Mouse (Mus musculus) T-helper 2 cell (primary cell): ENCODE results near the gene Syt1.

Experiments used
- in situ Hi-C: fragments of 300-600 bp; cut with MboI, MseI; formaldehyde crosslinking; loops from one replicate; pipeline ENCODE4 v1.15.1; 2025; ENCODE audit warnings: high pct_unique_total_duplicates

Syt1 gene

GRCm38 (mm10) chr10:109010241-109011193, at the start of gene Syt1:
Gene Syt1, minus strand, starts transcription at chr10:109010982.
- in situ Hi-C loops = no loop called here

- in situ Hi-C loops = no loop called here
These were observed 45.7 kb upstream of the Syt1 start for GRCm38 (mm10) chr10:109056500-109056899.

- in situ Hi-C loops = no loop called here
These were observed 36.8 kb upstream of the Syt1 start for GRCm38 (mm10) chr10:109047537-109047936.

GRCm38 (mm10) chr10:109046988-109047387, 36.2 kb upstream of the Syt1 start:
- in situ Hi-C loops = no loop called here

GRCm38 (mm10) chr10:109011226-109012165, 714 bp upstream of the Syt1 start:
- in situ Hi-C loops = no loop called here

- in situ Hi-C loops = no loop called here
These were observed 951 bp downstream of the Syt1 start for GRCm38 (mm10) chr10:109009831-109010230.

GRCm38 (mm10) chr10:109008456-109008855, 2.3 kb downstream of the Syt1 start:
- in situ Hi-C loops = no loop called here

GRCm38 (mm10) chr10:109003482-109003881, 7.3 kb downstream of the Syt1 start:
- in situ Hi-C loops = no loop called here

GRCm38 (mm10) chr10:108987250-108987649, 23.5 kb downstream of the Syt1 start:
- in situ Hi-C loops = loop anchor here (10.0 kb wide), 1 partner anchor 1122 kb away; no protein-coding TSS in a partner anchor

GRCm38 (mm10) chr10:108979660-108980059, 31.1 kb downstream of the Syt1 start:
- in situ Hi-C loops = loop anchor here (10.0 kb wide), 1 partner anchor 1115 kb away; no protein-coding TSS in a partner anchor

- in situ Hi-C loops = no loop called here
These were observed 55.8 kb downstream of the Syt1 start for GRCm38 (mm10) chr10:108954952-108955351.

GRCm38 (mm10) chr10:108952182-108952581, 58.6 kb downstream of the Syt1 start:
- in situ Hi-C loops = no loop called here

- in situ Hi-C loops = no loop called here
These were observed 73.8 kb downstream of the Syt1 start for GRCm38 (mm10) chr10:108936838-108937430.

GRCm38 (mm10) chr10:108930299-108930698, 80.5 kb downstream of the Syt1 start:
- in situ Hi-C loops = no loop called here

- in situ Hi-C loops = no loop called here
These were observed 81.1 kb downstream of the Syt1 start for GRCm38 (mm10) chr10:108929676-108930075.

- in situ Hi-C loops = loop anchor here (25.0 kb wide), 1 partner anchor 1107 kb away; no protein-coding TSS in a partner anchor
These were observed 105.5 kb downstream of the Syt1 start for GRCm38 (mm10) chr10:108905264-108905663.

GRCm38 (mm10) chr10:108904371-108904770, 106.4 kb downstream of the Syt1 start:
- in situ Hi-C loops = loop anchor here (25.0 kb wide), 1 partner anchor 1108 kb away; no protein-coding TSS in a partner anchor

- in situ Hi-C loops = no loop called here
These were observed 114.3 kb downstream of the Syt1 start for GRCm38 (mm10) chr10:108896529-108896928.

GRCm38 (mm10) chr10:108893288-108893687, 117.5 kb downstream of the Syt1 start:
- in situ Hi-C loops = no loop called here

GRCm38 (mm10) chr10:108892441-108892840, 118.3 kb downstream of the Syt1 start:
- in situ Hi-C loops = no loop called here

GRCm38 (mm10) chr10:108889084-108889483, 121.7 kb downstream of the Syt1 start:
- in situ Hi-C loops = no loop called here
